In genomic region chr7:100495042-100495441, GRCm38 (mm10) we compare ENCODE assay signal across 8 mouse cellular contexts. TPM values are rescaled to one million over a fixed set of nuclear protein-coding genes. Genes with fewer than 3 reads are reported as not detected.
DNase-seq lines count a peak whose midpoint lies in the region; ATAC-seq and TF ChIP-seq lines count a peak whose summit lies in the region.

No protein-coding gene starts in this region.

- H3K9ac ChIP-seq in liver, postnatal 0 days (replicated peaks): peak overlapping the region; percentile 75

- H3K36me3 ChIP-seq in liver, postnatal 0 days (replicated peaks; ENCODE audit: insufficient read depth, low read length): peaks cover 58% of the 10 kb centered on the region

- WGBS in cerebellum, adult 2 months: 80% methylated on average over 8 of the region's 8 CpGs
- 23% methylated on average over 8 of the region's 8 CpGs for WGBS in liver, postnatal 0 days (ENCODE audit: insufficient replicate concordance)

- peak overlapping the region; percentile 4 for H3K27ac ChIP-seq in cerebellum, adult 2 months (ENCODE audit: insufficient read depth, low read length)
- peak overlapping the region; percentile 38 for H3K27ac ChIP-seq in cortical plate, adult 2 months (ENCODE audit: insufficient read depth, low read length)
- peak overlapping the region; percentile 94 for H3K27ac ChIP-seq in liver, postnatal 0 days (ENCODE audit: low read depth)

- ATAC-seq in liver, postnatal 0 days: no peak
- no peak for ATAC-seq in activated CD4-positive, CD25-positive, alpha-beta regulatory T cell, adult 4 months

- no peaks in the 10 kb centered on the region for H3K9me3 ChIP-seq in liver, postnatal 0 days (ENCODE audit: low read length)

- TF ChIP-seq POLR2A in cerebellum, adult 2 months (IDR thresholded peaks at IDR 0.05; ENCODE audit: borderline replicate concordance, insufficient read depth, low read length): no peak
- no peak for TF ChIP-seq POLR2A in cortical plate, adult 2 months (IDR thresholded peaks at IDR 0.05; ENCODE audit: extremely low read depth, insufficient read depth, low read length)

- peak overlapping the region; percentile 93 for H3K4me2 ChIP-seq in liver, postnatal 0 days (ENCODE audit: low read depth, low read length)

- no peak for TF ChIP-seq EP300 in liver, postnatal 0 days (IDR thresholded peaks at IDR 0.05; ENCODE audit: low read depth)

- TF ChIP-seq CTCF in cerebellum, adult 2 months (IDR thresholded peaks at IDR 0.05; ENCODE audit: borderline replicate concordance, insufficient read depth, low read depth, low read length): no peak
- no peak for TF ChIP-seq CTCF in cortical plate, adult 2 months (IDR thresholded peaks at IDR 0.05; ENCODE audit: extremely low read depth, insufficient read depth, low read length)
- TF ChIP-seq CTCF in liver, postnatal 0 days (IDR thresholded peaks at IDR 0.05; ENCODE audit: low read depth): no peak

- H3K4me3 ChIP-seq in cerebellum, adult 2 months (replicated peaks; ENCODE audit: insufficient read depth, low read depth, low read length): no peak overlapping the region
- peak overlapping the region; percentile 6 for H3K4me3 ChIP-seq in cortical plate, adult 2 months (ENCODE audit: insufficient read depth, low read length)
- peak overlapping the region; percentile 82 for H3K4me3 ChIP-seq in liver, postnatal 0 days (ENCODE audit: low read depth, low read length)

- no peak for DNase-seq in cerebellum, adult 2 months
- no peak for DNase-seq in cerebellum, adult 11-12 months
- peak; percentile 30 for DNase-seq in heart, postnatal 4 days
- DNase-seq in liver, postnatal 0 days: no peak
- no peak for DNase-seq in adrenal gland, postnatal 25 days
- DNase-seq in urinary bladder, adult 2 months (ENCODE audit: low spot score): no peak

- no peaks in the 10 kb centered on the region for H3K27me3 ChIP-seq in cerebellum, adult 2 months (ENCODE audit: control insufficient read depth, insufficient read depth, low read length)
- H3K27me3 ChIP-seq in liver, postnatal 0 days (ENCODE audit: insufficient read depth, low read length): no peaks in the 10 kb centered on the region

- H3K4me1 ChIP-seq in cerebellum, adult 2 months (ENCODE audit: control insufficient read depth, insufficient read depth, low read length): no peaks in the 10 kb centered on the region
- no peaks in the 10 kb centered on the region; the same call in 1 of the 2 replicates for H3K4me1 ChIP-seq in cortical plate, adult 2 months (ENCODE audit: control insufficient read depth, insufficient read depth, low read length)
- peaks cover 40% of the 10 kb centered on the region for H3K4me1 ChIP-seq in liver, postnatal 0 days (ENCODE audit: insufficient read depth)

RNA-seq across cellular contexts. Expression of gene Ucp2, which starts 1.9 kb away (rescaled TPM):
- polyA plus RNA-seq in cerebellum, adult 2 months (2012; rRNA removed): 55.1 and 61.1 TPM in 2 replicates
- 37.0 and 42.0 TPM in 2 replicates for polyA plus RNA-seq in cortical plate, adult 2 months (2012; rRNA removed)
- total RNA-seq in heart, postnatal 4 days (2021): 100 to 1,000 TPM; 338 to 355 TPM
- polyA plus RNA-seq in liver, postnatal 0 days (2015; fragmentation: Nextera tagmentation; extraction: Ambion mirVana): 530 and 545 TPM in 2 replicates
- 142 and 190 TPM in 2 replicates for total RNA-seq in adrenal gland, postnatal 25 days (2021)
- polyA plus RNA-seq in urinary bladder, adult 2 months (2012; rRNA removed): 209 and 247 TPM in 2 replicates
- polyA plus RNA-seq in activated CD4-positive, CD25-positive, alpha-beta regulatory T cell, adult 4 months (2017; shearing (Covaris generic)): 1,000 to 10,000 TPM; 1,097 to 1,340 TPM

RNA-seq across cellular contexts. Expression of gene Dnajb13, which starts 19.7 kb away (rescaled TPM):
- 1.1 and 1.2 TPM in 2 replicates for polyA plus RNA-seq in cerebellum, adult 2 months (2012; rRNA removed)
- polyA plus RNA-seq in cortical plate, adult 2 months (2012; rRNA removed): 0.85 and 1.1 TPM in 2 replicates
- total RNA-seq in heart, postnatal 4 days (2021): not detected
- polyA plus RNA-seq in liver, postnatal 0 days (2015; fragmentation: Nextera tagmentation; extraction: Ambion mirVana): 1.0 and 1.8 TPM in 2 replicates
- not detected in 2 replicates for total RNA-seq in adrenal gland, postnatal 25 days (2021)
- polyA plus RNA-seq in urinary bladder, adult 2 months (2012; rRNA removed): 1.1 and 1.7 TPM in 2 replicates
- polyA plus RNA-seq in activated CD4-positive, CD25-positive, alpha-beta regulatory T cell, adult 4 months (2017; shearing (Covaris generic)): 10 to 100 TPM; 10.4 to 17.4 TPM

RNA-seq across cellular contexts. Expression of gene Ucp3, which starts 22.3 kb away (rescaled TPM):
- polyA plus RNA-seq in cerebellum, adult 2 months (2012; rRNA removed): 3.9 and 4.4 TPM in 2 replicates
- polyA plus RNA-seq in cortical plate, adult 2 months (2012; rRNA removed): 4.4 and 4.6 TPM in 2 replicates
- 10 to 100 TPM; 15.2 to 16.5 TPM for total RNA-seq in heart, postnatal 4 days (2021)
- polyA plus RNA-seq in liver, postnatal 0 days (2015; fragmentation: Nextera tagmentation; extraction: Ambion mirVana): 0.08 and 0.21 TPM in 2 replicates
- total RNA-seq in adrenal gland, postnatal 25 days (2021): 24.6 and 30.5 TPM in 2 replicates
- 0.49 and 1.3 TPM in 2 replicates for polyA plus RNA-seq in urinary bladder, adult 2 months (2012; rRNA removed)
- not detected for polyA plus RNA-seq in activated CD4-positive, CD25-positive, alpha-beta regulatory T cell, adult 4 months (2017; shearing (Covaris generic))

RNA-seq across cellular contexts. Expression of gene Coa4, which starts 41.8 kb away (rescaled TPM):
- polyA plus RNA-seq in cerebellum, adult 2 months (2012; rRNA removed): 12.7 and 13.0 TPM in 2 replicates
- polyA plus RNA-seq in cortical plate, adult 2 months (2012; rRNA removed): 7.3 and 8.3 TPM in 2 replicates
- total RNA-seq in heart, postnatal 4 days (2021): 10 to 100 TPM in 1 of 2 experiments, 1 to 10 TPM in 1; 9.7 to 10.6 TPM
- 11.9 and 12.4 TPM in 2 replicates for polyA plus RNA-seq in liver, postnatal 0 days (2015; fragmentation: Nextera tagmentation; extraction: Ambion mirVana)
- 11.5 and 11.7 TPM in 2 replicates for total RNA-seq in adrenal gland, postnatal 25 days (2021)
- polyA plus RNA-seq in urinary bladder, adult 2 months (2012; rRNA removed): 21.4 and 23.7 TPM in 2 replicates
- 10 to 100 TPM; 21.2 to 22.6 TPM for polyA plus RNA-seq in activated CD4-positive, CD25-positive, alpha-beta regulatory T cell, adult 4 months (2017; shearing (Covaris generic))

Comparison
In these comparisons a context has a peak if more than half of its experiments do, and no peak if none do; other contexts are left out.
1. H3K27ac ChIP-seq: peak in every context shown above with its lines; median percentile 94 in liver, postnatal 0 days; 38 in cortical plate, adult 2 months; 4 in cerebellum, adult 2 months.